Mouse (Mus musculus): Measurements from ENCODE around the gene Mpzl1.

- TF ChIP-seq CTCF (IDR thresholded peaks at IDR 0.05; ENCODE audit: low read depth, low read length) = no peak
- TF ChIP-seq POLR2A (IDR thresholded peaks at IDR 0.05; ENCODE audit: extremely low read depth, insufficient read depth, low read length) = no peak
These were observed 58.3 kb downstream of the Mpzl1 start for GRCm38 (mm10) chr1:165576005-165576404.

Data from liver, adult 2 months (tissue).